13 mouse cellular contexts compared by ENCODE assay signal in genomic region chr1:136661511-136661910, GRCm38 (mm10). TPM values are rescaled to one million over a fixed set of nuclear protein-coding genes. Genes with fewer than 3 reads are reported as not detected.
DNase-seq lines count a peak whose midpoint lies in the region; ATAC-seq lines count a peak whose summit lies in the region.
"Had no signal": no experiment of that assay in that cellular context is flagged by ENCODE, and none has a peak within 500 bp of the region (broad histone marks: within the 10 kb centered on the region; RNA-seq: fewer than 3 reads in every experiment).

No protein-coding gene starts in this region.

- H3K27me3 ChIP-seq in lung, embryonic 15.5 days: no peaks in the 10 kb centered on the region
- no peaks in the 10 kb centered on the region for H3K27me3 ChIP-seq in forebrain, embryonic 14.5 days (replicated peaks; ENCODE audit: control insufficient read depth, insufficient read depth, low read length)
- H3K27me3 ChIP-seq in limb, embryonic 10.5 days (ENCODE audit: low read depth, poor library complexity, severe bottlenecking): no peaks in the 10 kb centered on the region
- H3K27me3 ChIP-seq in midbrain, embryonic 15.5 days (replicated peaks): no peaks in the 10 kb centered on the region

- H3K9me3 ChIP-seq in lung, embryonic 15.5 days: no peaks in the 10 kb centered on the region
- no peaks in the 10 kb centered on the region for H3K9me3 ChIP-seq in forebrain, embryonic 14.5 days (replicated peaks; ENCODE audit: control insufficient read depth, low read length)
- no peaks in the 10 kb centered on the region for H3K9me3 ChIP-seq in limb, embryonic 10.5 days (replicated peaks)
- H3K9me3 ChIP-seq in midbrain, embryonic 15.5 days: no peaks in the 10 kb centered on the region

- H3K4me1 ChIP-seq in lung, embryonic 15.5 days: peaks cover 23% of the 10 kb centered on the region
- H3K4me1 ChIP-seq in forebrain, embryonic 14.5 days (ENCODE audit: control insufficient read depth, insufficient read depth, low read length): peaks cover 6% of the 10 kb centered on the region; the same call in 1 of the 2 replicates
- H3K4me1 ChIP-seq in limb, embryonic 10.5 days: peaks cover 19% of the 10 kb centered on the region
- H3K4me1 ChIP-seq in midbrain, embryonic 15.5 days: peaks cover 9% of the 10 kb centered on the region; the same call in 1 of the 2 replicates

- H3K4me2 ChIP-seq in lung, embryonic 15.5 days: peak overlapping the region; percentile 18; the same call in 1 of the 2 replicates
- H3K4me2 ChIP-seq in forebrain, embryonic 14.5 days (ENCODE audit: low read length): peak overlapping the region; percentile 17; the same call in 1 of the 2 replicates
- H3K4me2 ChIP-seq in midbrain, embryonic 15.5 days: peak overlapping the region; percentile 16; the same call in 1 of the 2 replicates

- H3K36me3 ChIP-seq in lung, embryonic 15.5 days: no peaks in the 10 kb centered on the region
- H3K36me3 ChIP-seq in forebrain, embryonic 14.5 days (ENCODE audit: control insufficient read depth, insufficient read depth, low read length): no peaks in the 10 kb centered on the region
- no peaks in the 10 kb centered on the region for H3K36me3 ChIP-seq in limb, embryonic 10.5 days
- H3K36me3 ChIP-seq in midbrain, embryonic 15.5 days (replicated peaks): no peaks in the 10 kb centered on the region

- no peak overlapping the region for H3K27ac ChIP-seq in lung, embryonic 15.5 days
- no peak overlapping the region for H3K27ac ChIP-seq in forebrain, embryonic 14.5 days (ENCODE audit: low read depth, low read length)
- peak overlapping the region; percentile 54; the same call in 1 of the 2 replicates for H3K27ac ChIP-seq in limb, embryonic 10.5 days
- no peak overlapping the region for H3K27ac ChIP-seq in midbrain, embryonic 15.5 days
- H3K27ac ChIP-seq: heart, adult 2 months had no signal

- 21% methylated on average over 9 of the region's 9 CpGs for WGBS in lung, embryonic 15.5 days
- 18% methylated on average over 9 of the region's 9 CpGs for whole genome bisulfite sequencing in forebrain, embryonic 14.5 days
- 48% methylated on average over 9 of the region's 9 CpGs for WGBS in limb, embryonic 10.5 days
- 27% methylated on average over 9 of the region's 9 CpGs for WGBS in midbrain, embryonic 15.5 days

- no peak overlapping the region for H3K4me3 ChIP-seq in lung, embryonic 15.5 days
- H3K4me3 ChIP-seq in forebrain, embryonic 14.5 days (ENCODE audit: low read depth, low read length): no peak overlapping the region
- H3K4me3 ChIP-seq in limb, embryonic 10.5 days: no peak overlapping the region
- H3K4me3 ChIP-seq in midbrain, embryonic 15.5 days: no peak overlapping the region
- H3K4me3 ChIP-seq: heart, adult 2 months had no signal

- H3K9ac ChIP-seq in lung, embryonic 15.5 days: no peak overlapping the region
- H3K9ac ChIP-seq in forebrain, embryonic 14.5 days (ENCODE audit: low read length): 0 out of 2 replicates have a peak overlapping the region, but pooled peaks have one; percentile 17
- no peak overlapping the region for H3K9ac ChIP-seq in midbrain, embryonic 15.5 days

- no peak for ATAC-seq in lung, embryonic 15.5 days (ENCODE audit: borderline replicate concordance, extremely low read depth, low FRiP score, low TSS enrichment)
- no peak for ATAC-seq in forebrain, embryonic 14.5 days
- ATAC-seq in midbrain, embryonic 15.5 days (replicated peaks): 0 out of 2 replicates have a peak, but pooled peaks have one; percentile 27

- no peak for DNase-seq in lung, postnatal 25 days (ENCODE audit: low spot score)
- no peak for DNase-seq in forebrain, embryonic 14.5 days (ENCODE audit: low spot score)
- no peak for DNase-seq in limb, embryonic 10.5 days (ENCODE audit: low spot score)
- DNase-seq in cerebellum, postnatal 10 days: no peak
- DNase-seq in kidney, adult 9 months: no peak
- DNase-seq: adrenal gland, postnatal 36 days; cerebellum, adult 8-10 months; heart, adult 2 months; kidney, adult 18-20 months; layer of hippocampus, postnatal 36 days; thymus, postnatal 4 days had no signal

RNA-seq across cellular contexts. Expression of gene Zfp281, which starts 36.8 kb away (rescaled TPM):
- polyA plus RNA-seq in lung, embryonic 15.5 days (2015; fragmentation: Nextera tagmentation; extraction: Ambion mirVana): 20.6 and 22.3 TPM in 2 replicates
- 26.7 and 28.4 TPM in 2 replicates for polyA plus RNA-seq in forebrain, embryonic 14.5 days (2014; fragmentation: Nextera tagmentation; extraction: Ambion mirVana)
- polyA plus RNA-seq in limb, embryonic 10.5 days (2016; fragmentation: Nextera tagmentation; extraction: Ambion mirVana): 31.2 and 32.4 TPM in 2 replicates
- polyA plus RNA-seq in midbrain, embryonic 15.5 days (2015; fragmentation: Nextera tagmentation; extraction: Ambion mirVana): 23.9 TPM in 2 replicates
